Mouse (Mus musculus): ENCODE measurements at regions not wholly inside any gene's neighbourhood (a gene's known extent, or its start where the extent isn't known, plus 50 kb on each side); places are given as distances from the start of the nearest gene placed in this dataset.

GRCm38 (mm10) chr13:55985396-55985795 lies 149.4 kb upstream of the Pitx1 start:
- peak; percentile 33 for DNase-seq (ENCODE audit: extremely low read depth, low read depth, low spot score)
- H3K4me3 ChIP-seq (ENCODE audit: insufficient read depth, low read depth, low read length), result no peak overlapping the region
- no peaks in the 10 kb centered on the region for H3K27me3 ChIP-seq (ENCODE audit: control insufficient read depth, insufficient read depth, low read length)
- H3K27ac ChIP-seq (replicated peaks; ENCODE audit: insufficient read depth, low read depth, low read length), result no peak overlapping the region
- no peak overlapping the region for H3K9ac ChIP-seq (ENCODE audit: low read depth, low read length)
- TF ChIP-seq POLR2A (IDR thresholded peaks at IDR 0.05; ENCODE audit: extremely low read depth, insufficient read depth, low read length) (no peak), CTCF (IDR thresholded peaks at IDR 0.05; ENCODE audit: low read depth, low read length) (no peak)
- no peaks in the 10 kb centered on the region for H3K36me3 ChIP-seq (ENCODE audit: control insufficient read depth, insufficient read depth, low read length)
- H3K4me1 ChIP-seq (ENCODE audit: control insufficient read depth, insufficient read depth, low read length), result no peaks in the 10 kb centered on the region
- WGBS, result 36% methylated on average over 10 of the region's 10 CpGs
- H3K79me2 ChIP-seq (ENCODE audit: control insufficient read depth, insufficient read depth, low read length), result no peaks in the 10 kb centered on the region

- H3K79me2 ChIP-seq (ENCODE audit: control insufficient read depth, insufficient read depth, low read length), result no peaks in the 10 kb centered on the region
- H3K4me3 ChIP-seq (ENCODE audit: insufficient read depth, low read depth, low read length), result no peak overlapping the region
- no peak for DNase-seq (ENCODE audit: extremely low read depth, low read depth, low spot score)
- H3K27ac ChIP-seq (replicated peaks; ENCODE audit: insufficient read depth, low read depth, low read length), result no peak overlapping the region
- no peak overlapping the region for H3K9ac ChIP-seq (ENCODE audit: low read depth, low read length)
- 60% methylated on average over 6 of the region's 6 CpGs for WGBS
- no peak for TF ChIP-seq POLR2A (IDR thresholded peaks at IDR 0.05; ENCODE audit: extremely low read depth, insufficient read depth, low read length)
- no peak for TF ChIP-seq CTCF (IDR thresholded peaks at IDR 0.05; ENCODE audit: low read depth, low read length)
- H3K4me1 ChIP-seq (ENCODE audit: control insufficient read depth, insufficient read depth, low read length), result no peaks in the 10 kb centered on the region
- no peaks in the 10 kb centered on the region for H3K27me3 ChIP-seq (ENCODE audit: control insufficient read depth, insufficient read depth, low read length)
- H3K36me3 ChIP-seq (ENCODE audit: control insufficient read depth, insufficient read depth, low read length), result no peaks in the 10 kb centered on the region
These were observed 148.8 kb upstream of the Pitx1 start for GRCm38 (mm10) chr13:55984772-55985171.

DNA sequence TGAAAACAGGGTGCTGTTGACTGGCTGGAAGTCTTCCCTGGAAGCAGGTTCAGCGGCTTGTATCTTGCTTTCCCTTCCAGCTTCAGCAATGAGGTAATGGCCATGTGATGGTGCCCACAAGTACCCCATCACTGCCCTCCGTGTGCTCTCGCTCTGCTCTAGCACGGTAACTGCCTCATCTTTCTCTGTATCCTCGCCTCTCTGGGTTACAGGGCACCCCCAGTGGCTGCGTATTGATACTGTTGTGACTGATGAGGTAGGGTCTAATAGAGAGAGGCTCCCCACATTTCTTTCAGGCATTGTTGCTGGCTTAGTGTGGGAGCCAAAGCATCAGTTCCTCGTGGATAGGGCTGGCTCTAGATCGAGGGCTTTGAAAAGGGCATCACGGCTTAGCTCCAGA lies 147.9 kb upstream of the Pitx1 start:
- Histone ChIP-seq H3K27ac (replicated peaks; ENCODE audit: insufficient read depth, low read depth, low read length) (no peak overlapping the region), H3K4me3 (ENCODE audit: insufficient read depth, low read depth, low read length) (no peak overlapping the region), H3K27me3 (ENCODE audit: control insufficient read depth, insufficient read depth, low read length) (no peaks in the 10 kb centered on the region), H3K36me3 (ENCODE audit: control insufficient read depth, insufficient read depth, low read length) (no peaks in the 10 kb centered on the region), H3K79me2 (ENCODE audit: control insufficient read depth, insufficient read depth, low read length) (no peaks in the 10 kb centered on the region), H3K9ac (ENCODE audit: low read depth, low read length) (no peak overlapping the region), H3K4me1 (ENCODE audit: control insufficient read depth, insufficient read depth, low read length) (no peaks in the 10 kb centered on the region)
- no peak for DNase-seq (ENCODE audit: extremely low read depth, low read depth, low spot score)
- 61% methylated on average over 9 of the region's 9 CpGs for WGBS
- TF ChIP-seq CTCF (IDR thresholded peaks at IDR 0.05; ENCODE audit: low read depth, low read length) (no peak), POLR2A (IDR thresholded peaks at IDR 0.05; ENCODE audit: extremely low read depth, insufficient read depth, low read length) (no peak)

DNA sequence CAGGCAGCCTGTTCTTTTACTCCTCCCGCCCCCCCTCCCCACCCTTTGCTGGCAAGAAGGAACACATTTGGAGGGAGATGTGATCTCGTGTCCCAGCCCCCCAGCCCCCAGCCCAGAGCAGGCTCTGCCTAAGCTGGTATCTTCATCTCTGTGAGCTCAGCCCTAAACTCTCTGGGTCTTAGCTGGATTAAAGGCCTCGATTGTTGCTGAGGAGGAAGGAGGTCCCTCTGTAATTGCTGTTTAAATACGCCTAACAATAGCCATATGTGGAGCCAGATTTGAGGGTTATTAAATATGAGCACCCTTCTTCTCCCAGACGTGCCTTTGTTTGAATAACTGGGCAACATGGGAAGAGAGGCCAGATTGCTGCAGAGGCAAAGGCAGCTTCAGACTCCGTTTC lies 145.0 kb upstream of the Pitx1 start:
- Histone ChIP-seq H3K27ac (replicated peaks; ENCODE audit: insufficient read depth, low read depth, low read length) (no peak overlapping the region), H3K9ac (ENCODE audit: low read depth, low read length) (no peak overlapping the region), H3K79me2 (ENCODE audit: control insufficient read depth, insufficient read depth, low read length) (no peaks in the 10 kb centered on the region), H3K27me3 (ENCODE audit: control insufficient read depth, insufficient read depth, low read length) (no peaks in the 10 kb centered on the region), H3K36me3 (ENCODE audit: control insufficient read depth, insufficient read depth, low read length) (no peaks in the 10 kb centered on the region), H3K4me3 (ENCODE audit: insufficient read depth, low read depth, low read length) (no peak overlapping the region), H3K4me1 (ENCODE audit: control insufficient read depth, insufficient read depth, low read length) (no peaks in the 10 kb centered on the region)
- no peak for DNase-seq (ENCODE audit: extremely low read depth, low read depth, low spot score)
- TF ChIP-seq POLR2A (IDR thresholded peaks at IDR 0.05; ENCODE audit: extremely low read depth, insufficient read depth, low read length), result no peak
- no peak for TF ChIP-seq CTCF (IDR thresholded peaks at IDR 0.05; ENCODE audit: low read depth, low read length)
- 73% methylated on average over 6 of the region's 6 CpGs for WGBS

DNA sequence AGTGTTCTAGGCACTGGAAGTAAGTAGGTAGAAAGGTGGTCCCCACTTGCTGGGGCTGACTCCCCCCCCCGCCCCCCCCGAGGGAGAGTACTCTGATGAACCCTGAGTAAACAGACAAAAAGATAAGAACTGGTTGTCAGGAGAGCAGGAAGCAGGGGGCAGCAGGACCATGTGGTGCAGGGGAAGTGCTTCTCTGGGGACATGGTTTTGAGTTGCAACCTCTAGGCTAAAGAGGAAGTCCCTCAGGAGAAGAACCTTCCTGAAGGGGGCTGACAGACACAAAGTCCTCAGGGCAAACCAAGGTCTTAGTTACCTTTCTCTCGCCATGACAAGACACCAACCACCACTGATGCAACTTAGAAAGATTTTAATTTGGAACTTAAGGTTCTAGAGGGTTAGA lies 141.9 kb upstream of the Pitx1 start:
- Histone ChIP-seq H3K9ac (ENCODE audit: low read depth, low read length) (no peak overlapping the region), H3K27ac (replicated peaks; ENCODE audit: insufficient read depth, low read depth, low read length) (no peak overlapping the region), H3K79me2 (ENCODE audit: control insufficient read depth, insufficient read depth, low read length) (no peaks in the 10 kb centered on the region), H3K27me3 (ENCODE audit: control insufficient read depth, insufficient read depth, low read length) (no peaks in the 10 kb centered on the region), H3K4me1 (ENCODE audit: control insufficient read depth, insufficient read depth, low read length) (no peaks in the 10 kb centered on the region), H3K36me3 (ENCODE audit: control insufficient read depth, insufficient read depth, low read length) (no peaks in the 10 kb centered on the region), H3K4me3 (ENCODE audit: insufficient read depth, low read depth, low read length) (no peak overlapping the region)
- no peak for DNase-seq (ENCODE audit: extremely low read depth, low read depth, low spot score)
- 40% methylated on average over 3 of the region's 3 CpGs for WGBS
- TF ChIP-seq CTCF (IDR thresholded peaks at IDR 0.05; ENCODE audit: low read depth, low read length) (no peak), POLR2A (IDR thresholded peaks at IDR 0.05; ENCODE audit: extremely low read depth, insufficient read depth, low read length) (no peak)

GRCm38 (mm10) chr13:55976911-55977381 lies 141.0 kb upstream of the Pitx1 start:
- Histone ChIP-seq H3K9ac (ENCODE audit: low read depth, low read length) (no peak overlapping the region), H3K36me3 (ENCODE audit: control insufficient read depth, insufficient read depth, low read length) (no peaks in the 10 kb centered on the region), H3K79me2 (ENCODE audit: control insufficient read depth, insufficient read depth, low read length) (no peaks in the 10 kb centered on the region), H3K4me1 (ENCODE audit: control insufficient read depth, insufficient read depth, low read length) (no peaks in the 10 kb centered on the region), H3K27me3 (ENCODE audit: control insufficient read depth, insufficient read depth, low read length) (no peaks in the 10 kb centered on the region), H3K4me3 (ENCODE audit: insufficient read depth, low read depth, low read length) (no peak overlapping the region), H3K27ac (replicated peaks; ENCODE audit: insufficient read depth, low read depth, low read length) (no peak overlapping the region)
- DNase-seq (ENCODE audit: extremely low read depth, low read depth, low spot score), result no peak
- 17% methylated on average over 10 of the region's 10 CpGs for WGBS
- TF ChIP-seq POLR2A (IDR thresholded peaks at IDR 0.05; ENCODE audit: extremely low read depth, insufficient read depth, low read length), result no peak

Data from liver, adult 2 months (tissue).